Mouse (Mus musculus): ENCODE data around the gene Wdr64.

The Wdr64 gene

DNA sequence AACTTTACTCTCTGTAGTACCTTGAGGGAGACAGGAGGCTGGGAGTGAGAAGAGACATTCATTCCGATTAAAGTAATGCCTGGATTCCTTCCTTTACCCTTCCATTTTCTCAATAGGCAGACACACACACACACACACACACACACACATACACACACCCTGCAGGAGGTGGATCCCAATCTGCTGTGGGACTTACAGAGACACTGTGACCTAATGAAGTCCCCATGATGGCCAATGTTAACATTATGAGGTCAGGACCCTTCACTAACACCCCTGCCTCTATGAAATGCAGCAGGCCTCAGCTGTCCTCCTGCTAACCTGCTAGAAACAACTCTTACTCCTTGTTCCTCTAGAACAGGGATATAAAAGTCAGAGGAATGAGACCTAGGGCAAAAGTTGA, at the start of gene Wdr64:
Wdr64 (plus strand) TSS at position 301 of the 400 bp plus-strand sequence.
- DNase-seq (ENCODE audit: low spot score in 2 of 2) = no peak

- DNase-seq (ENCODE audit: low spot score in 2 of 2) = no peak
These were observed 49.8 kb upstream of the Wdr64 start for GRCm38 (mm10) chr1:175648615-175649014.

- no peak for DNase-seq (ENCODE audit: low spot score in 2 of 2)
These were observed 38.5 kb upstream of the Wdr64 start for GRCm38 (mm10) chr1:175659900-175660299.

DNA sequence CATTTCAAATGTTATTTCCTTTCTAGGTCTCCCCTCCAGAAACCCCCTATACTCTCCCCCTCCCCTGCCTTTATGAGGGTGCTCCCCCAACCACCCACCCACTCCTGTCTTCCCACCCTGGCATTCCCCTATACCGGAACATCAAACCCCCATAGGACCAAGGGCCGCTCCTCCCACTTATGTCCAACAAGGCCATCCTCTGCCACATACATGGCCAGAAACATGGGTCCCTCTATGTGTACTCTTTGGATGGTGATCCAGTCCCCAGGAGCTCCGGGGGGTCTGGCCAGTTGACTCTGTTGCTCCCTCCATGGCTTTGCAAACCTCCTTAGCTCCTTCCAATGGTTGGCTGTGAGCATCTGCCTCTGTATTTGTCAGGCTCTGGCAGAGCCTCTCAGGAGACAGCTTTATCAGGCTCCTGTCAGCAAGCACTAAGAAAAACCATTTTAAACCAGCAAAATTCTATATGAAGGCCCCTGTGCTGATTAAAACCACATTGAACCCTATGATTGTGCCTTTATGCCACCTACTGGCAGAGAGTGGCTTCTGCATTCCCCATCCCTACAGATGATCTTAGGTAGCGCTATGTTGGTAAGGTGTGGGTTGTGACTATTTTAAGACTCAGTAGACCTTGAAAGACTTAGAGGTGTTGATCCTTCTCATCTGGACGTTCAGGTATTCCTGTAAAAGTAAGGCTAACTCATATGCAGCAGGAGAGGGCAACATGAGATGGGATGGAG, 29.6 kb upstream of the Wdr64 start:
- no peak for DNase-seq (ENCODE audit: low spot score in 2 of 2)

- no peak for DNase-seq (ENCODE audit: low spot score in 2 of 2)
These were observed 28.9 kb upstream of the Wdr64 start for GRCm38 (mm10) chr1:175669456-175669855.

GRCm38 (mm10) chr1:175670042-175670441, 28.4 kb upstream of the Wdr64 start:
- DNase-seq (ENCODE audit: low spot score in 2 of 2) = no peak

DNA sequence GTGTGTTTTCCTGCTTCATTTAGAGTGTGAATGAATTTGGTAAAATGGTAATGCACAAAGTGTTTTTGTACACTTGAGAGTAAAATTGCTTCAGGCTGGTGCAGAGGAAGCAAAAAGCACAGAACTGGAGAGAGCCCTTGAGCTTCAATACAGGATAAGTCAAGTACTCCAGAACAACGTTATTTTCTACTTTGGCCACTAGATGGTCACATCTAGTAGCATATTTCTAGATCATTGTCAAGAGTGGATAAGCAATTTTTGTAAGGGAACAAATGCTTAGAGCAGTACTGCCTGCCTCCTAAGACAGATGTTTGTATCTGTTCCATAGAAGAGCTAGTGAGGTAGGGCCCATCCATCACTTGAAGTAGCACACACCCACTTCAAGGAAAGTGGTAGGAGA, 26.8 kb upstream of the Wdr64 start:
- DNase-seq (ENCODE audit: low spot score in 2 of 2) = no peak

DNA sequence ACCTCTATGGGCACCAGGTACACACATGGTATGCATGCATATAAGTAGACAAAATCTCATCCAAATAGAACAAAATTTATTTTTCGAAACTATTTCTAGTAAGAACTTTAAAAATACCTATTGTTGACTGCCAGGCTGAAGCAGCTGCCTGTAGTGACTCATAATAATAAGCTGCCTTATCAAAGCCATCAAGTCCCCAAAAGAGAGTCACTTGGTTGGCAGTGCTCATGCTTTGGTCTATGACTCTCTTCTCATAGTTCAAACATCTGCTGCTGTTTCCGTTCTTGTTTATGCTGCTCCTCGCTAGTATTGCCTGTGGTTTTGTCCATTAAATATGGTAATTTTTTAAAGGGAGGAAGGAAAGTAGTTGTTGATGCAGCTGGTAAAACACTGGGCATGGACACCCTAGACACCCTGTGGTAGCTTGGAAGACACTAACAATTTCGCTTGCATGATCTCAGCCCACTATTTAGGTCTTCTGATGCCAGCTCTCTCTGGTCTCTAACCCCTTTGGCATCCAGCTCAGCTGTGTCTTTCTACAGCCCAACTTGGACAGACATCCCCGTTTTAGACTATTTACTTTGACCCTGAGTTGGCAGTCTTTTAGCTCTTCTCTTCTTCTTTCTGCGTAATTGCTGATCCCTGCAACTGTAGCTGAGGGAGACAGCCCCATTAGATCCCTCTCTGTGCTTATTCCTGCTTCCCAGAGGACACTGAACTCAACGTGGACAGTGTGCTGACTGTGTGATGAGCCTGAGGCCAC, 24.6 kb upstream of the Wdr64 start:
- no peak for DNase-seq (ENCODE audit: low spot score in 2 of 2)

- no peak for DNase-seq (ENCODE audit: low spot score in 2 of 2)
These were observed 23.3 kb upstream of the Wdr64 start for GRCm38 (mm10) chr1:175675116-175675515.

- DNase-seq (ENCODE audit: low spot score in 2 of 2) = no peak
These were observed 20.9 kb upstream of the Wdr64 start for GRCm38 (mm10) chr1:175677459-175677858.

DNA sequence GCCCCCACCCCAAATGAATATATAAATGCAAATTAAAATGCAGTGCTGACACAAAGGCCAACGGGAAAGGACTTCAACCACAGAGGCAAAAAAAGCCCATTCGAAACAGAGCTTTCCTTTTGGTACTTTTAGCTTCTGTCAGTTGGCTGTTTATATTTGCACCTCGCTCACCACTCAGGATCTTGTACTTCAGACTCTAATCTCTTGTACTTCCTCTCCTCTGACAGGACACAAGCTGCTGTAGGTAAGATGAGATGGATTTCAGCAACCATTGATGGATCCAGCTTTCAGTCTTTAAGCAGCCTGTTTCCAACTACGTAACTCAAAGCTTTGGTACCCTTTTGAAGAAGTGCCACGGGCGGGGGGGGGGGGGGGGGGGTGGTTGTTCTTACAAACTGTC, 17.4 kb upstream of the Wdr64 start:
- DNase-seq (ENCODE audit: low spot score in 2 of 2) = peak in 1 of 2 experiments; percentile 12

DNA sequence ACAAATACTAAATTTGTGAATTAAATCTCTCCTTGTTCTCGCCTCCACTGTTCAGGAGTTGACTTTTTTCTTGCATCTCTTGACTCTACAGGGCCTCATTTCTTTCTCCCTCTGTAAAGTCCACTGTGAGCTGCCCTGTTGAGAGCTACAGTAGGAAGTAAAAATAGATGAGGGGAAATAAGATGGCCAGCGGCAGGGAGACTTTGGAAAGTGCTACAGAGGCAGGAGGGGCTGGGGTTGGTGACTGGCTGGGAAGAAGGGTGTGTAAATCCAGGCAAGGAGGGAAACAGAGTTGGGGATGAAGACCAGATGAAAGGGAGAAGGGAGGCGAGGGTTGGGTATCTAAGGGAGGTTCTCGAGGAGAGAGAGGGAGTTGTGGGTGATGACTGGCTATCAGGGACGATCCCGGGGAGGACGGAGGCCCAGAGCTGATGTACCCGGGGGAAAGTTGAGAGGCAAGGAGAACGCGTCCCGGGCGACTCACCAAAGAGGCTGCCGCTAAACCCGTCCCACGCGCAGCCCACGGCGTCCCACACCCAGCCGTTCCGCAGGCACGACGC, 6.6 kb upstream of the Wdr64 start:
- DNase-seq (ENCODE audit: low spot score in 2 of 2) = no peak

GRCm38 (mm10) chr1:175692246-175692996, 6.0 kb upstream of the Wdr64 start, which contains the start of the genes Opn3 and Chml:
TSS of gene Opn3 (minus strand) at chr1:175692776.
TSS of gene Chml (minus strand) at chr1:175692901.
- DNase-seq (ENCODE audit: low spot score in 2 of 2) = peak; percentile 98 to 99

GRCm38 (mm10) chr1:175692997-175693361, 5.4 kb upstream of the Wdr64 start:
- DNase-seq (ENCODE audit: low spot score in 2 of 2) = no peak

DNA sequence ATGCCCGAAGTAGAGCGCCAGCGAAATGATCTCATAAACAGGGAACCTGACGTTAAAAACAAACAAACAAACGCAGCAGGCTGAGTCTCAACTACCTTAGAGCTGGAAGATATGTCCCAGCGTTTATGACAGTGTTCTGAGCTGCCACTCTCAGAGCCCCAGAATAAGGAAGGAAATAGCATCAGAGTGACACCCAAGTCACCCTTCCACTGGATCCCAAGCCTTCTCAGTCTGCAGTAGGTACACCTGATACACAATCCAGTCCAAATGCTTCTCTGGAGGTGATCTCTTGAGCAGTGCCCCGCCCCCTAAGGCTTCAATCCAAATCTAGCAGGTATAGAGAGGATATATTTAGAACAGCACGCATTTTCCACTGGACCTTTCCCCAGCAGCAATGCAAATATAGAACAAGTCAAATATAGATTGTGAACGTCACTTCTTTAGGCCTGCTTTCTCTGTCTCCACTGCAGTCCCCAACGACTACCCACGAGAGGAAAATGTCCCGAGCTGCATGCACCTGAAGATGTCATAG, 4.9 kb upstream of the Wdr64 start:
- no peak for DNase-seq (ENCODE audit: low spot score in 2 of 2)

GRCm38 (mm10) chr1:175699375-175699774, 982 bp downstream of the Wdr64 start:
- DNase-seq (ENCODE audit: low spot score in 2 of 2) = no peak

DNA sequence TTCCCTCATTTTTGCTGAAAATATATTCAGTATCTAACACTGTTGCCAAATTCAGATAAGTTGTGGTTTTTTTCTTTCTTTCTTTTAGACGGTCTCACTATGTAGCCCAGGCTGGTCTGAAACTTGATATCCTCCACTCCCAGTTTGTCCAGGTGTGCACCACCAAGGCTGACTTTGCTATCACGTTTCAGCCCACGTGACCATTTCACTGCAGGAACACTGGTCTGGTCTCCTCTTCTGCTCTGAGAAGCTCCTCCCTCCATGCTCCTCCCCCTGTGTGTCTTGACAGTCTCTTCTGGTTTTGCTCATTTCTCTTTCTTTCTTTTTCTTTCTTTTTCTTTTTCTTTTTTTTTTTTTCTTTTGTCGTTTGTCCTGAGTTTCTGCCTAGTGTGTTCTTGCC, 1.4 kb downstream of the Wdr64 start:
- no peak for DNase-seq (ENCODE audit: low spot score in 2 of 2)

DNA sequence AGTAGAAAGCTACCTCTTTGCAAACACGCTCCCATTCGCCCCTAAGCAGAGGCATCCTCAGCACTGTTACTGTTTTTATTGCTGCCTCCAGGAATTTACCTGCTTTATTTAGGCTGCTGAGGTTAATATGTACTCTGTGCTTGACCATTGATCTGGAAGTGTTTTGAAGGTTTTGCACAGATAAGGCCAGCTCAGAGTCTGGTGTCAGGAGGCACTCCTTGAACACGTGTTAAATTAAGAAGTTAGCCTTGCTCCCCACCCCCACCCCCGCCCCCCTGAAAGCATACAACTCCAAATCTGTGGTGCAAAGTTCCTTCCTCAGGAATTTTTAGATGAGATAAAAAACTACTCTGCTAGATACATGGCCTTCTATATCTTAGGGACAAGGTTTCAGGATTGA, 2.8 kb downstream of the Wdr64 start:
- no peak for DNase-seq (ENCODE audit: low spot score in 2 of 2)

DNA sequence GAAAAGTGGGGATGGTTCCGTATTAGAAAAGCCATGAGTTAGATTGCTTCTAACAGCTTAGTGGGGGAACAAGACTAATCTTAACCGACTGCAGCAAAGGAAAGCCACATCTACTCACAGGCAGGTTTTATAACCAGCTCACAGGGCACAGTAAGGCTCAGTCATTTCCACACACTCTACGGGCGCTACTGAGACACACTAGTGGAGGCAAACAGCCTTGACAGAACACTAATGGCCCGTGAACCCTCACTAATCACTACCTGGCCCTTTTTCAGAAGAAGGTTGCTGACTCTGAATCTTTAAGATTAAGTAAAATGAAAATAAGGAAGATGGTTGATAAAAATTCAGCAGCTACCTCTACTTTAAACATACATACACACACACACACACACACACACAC, 9.2 kb downstream of the Wdr64 start:
- no peak for DNase-seq (ENCODE audit: low spot score in 2 of 2)

- no peak for DNase-seq (ENCODE audit: low spot score in 2 of 2)
These were observed 9.6 kb downstream of the Wdr64 start for GRCm38 (mm10) chr1:175708013-175708412.

- no peak for DNase-seq (ENCODE audit: low spot score in 2 of 2)
These were observed 14.0 kb downstream of the Wdr64 start for GRCm38 (mm10) chr1:175712338-175712909.

DNA sequence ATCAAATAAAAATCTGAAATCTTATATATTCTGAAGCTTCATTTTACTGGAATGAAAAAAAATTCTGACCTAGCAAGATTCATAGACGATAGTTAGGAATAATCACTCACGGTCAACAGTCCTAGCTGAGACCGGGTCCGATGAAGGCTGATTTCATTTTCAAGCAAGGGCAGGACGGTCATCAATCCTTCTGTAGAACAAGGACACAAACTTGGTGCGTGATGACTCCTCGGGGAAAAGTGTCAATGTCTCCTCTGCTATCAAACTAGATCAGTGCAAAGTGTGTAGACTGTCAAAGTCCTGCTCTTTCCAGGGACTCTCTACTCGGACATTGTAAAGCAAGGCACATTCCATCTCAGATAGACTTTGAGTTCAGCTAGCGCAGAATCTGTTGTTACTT, 18.4 kb downstream of the Wdr64 start:
- no peak for DNase-seq (ENCODE audit: low spot score in 2 of 2)
